8 mouse cellular contexts compared by ENCODE assay signal in genomic region chr12:108835840-108836409, GRCm38 (mm10). TPM values are rescaled to one million over a fixed set of nuclear protein-coding genes. Genes with fewer than 3 reads are reported as not detected.
DNase-seq lines count a peak whose midpoint lies in the region; ATAC-seq and TF ChIP-seq lines count a peak whose summit lies in the region.

Gene Slc25a29, minus strand, starts transcription at chr12:108835883.
Gene Slc25a47, plus strand, starts transcription at chr12:108836046.

- no peak for TF ChIP-seq CTCF in E14TG2a.4 (conservative IDR thresholded peaks at IDR 0.05; ENCODE audit: low read length)
- TF ChIP-seq CTCF in liver, postnatal 0 days (IDR thresholded peaks at IDR 0.05; ENCODE audit: low read depth): no peak

- peaks cover 11% of the 10 kb centered on the region; the same call in 1 of the 2 replicates for H3K36me3 ChIP-seq in E14TG2a.4 (ENCODE audit: insufficient read depth, low read length)
- H3K36me3 ChIP-seq in forebrain, embryonic 13.5 days (ENCODE audit: poor library complexity, severe bottlenecking): peaks cover 13% of the 10 kb centered on the region
- no peaks in the 10 kb centered on the region; the same call in 1 of the 2 replicates for H3K36me3 ChIP-seq in liver, postnatal 0 days (replicated peaks; ENCODE audit: insufficient read depth, low read length)
- peaks cover 1% of the 10 kb centered on the region; the same call in 1 of the 2 replicates for H3K36me3 ChIP-seq in neural tube, embryonic 14.5 days (ENCODE audit: control insufficient read depth, insufficient read depth, low read length)

- peak within 1 kb of the TSS; percentile 96 for H3K4me2 ChIP-seq in forebrain, embryonic 13.5 days
- H3K4me2 ChIP-seq in liver, postnatal 0 days (ENCODE audit: low read depth, low read length): peak within 1 kb of the TSS; percentile 93
- H3K4me2 ChIP-seq in neural tube, embryonic 14.5 days (ENCODE audit: low read depth, low read length): peak within 1 kb of the TSS; percentile 87

- peak within 1 kb of the TSS; percentile 86 for H3K4me3 ChIP-seq in E14TG2a.4 (replicated peaks; ENCODE audit: low read length)
- H3K4me3 ChIP-seq in forebrain, embryonic 13.5 days: peak within 1 kb of the TSS; percentile 74
- peak within 1 kb of the TSS; percentile 65 for H3K4me3 ChIP-seq in liver, postnatal 0 days (ENCODE audit: low read depth, low read length)
- H3K4me3 ChIP-seq in neural tube, embryonic 14.5 days (ENCODE audit: low read depth, low read length): peak within 1 kb of the TSS; percentile 73

- H3K27ac ChIP-seq in forebrain, embryonic 13.5 days: peak within 1 kb of the TSS; percentile 87
- peak within 1 kb of the TSS; percentile 92 for H3K27ac ChIP-seq in liver, postnatal 0 days (ENCODE audit: low read depth)
- H3K27ac ChIP-seq in neural tube, embryonic 14.5 days (ENCODE audit: low read depth, low read length): peak within 1 kb of the TSS; percentile 83

- under 1% methylated on average over 50 of the region's 53 CpGs for WGBS in forebrain, embryonic 13.5 days
- under 1% methylated on average over 53 of the region's 53 CpGs for WGBS in large intestine, adult 2 months
- under 1% methylated on average over 50 of the region's 53 CpGs for whole genome bisulfite sequencing in liver, postnatal 0 days (ENCODE audit: insufficient replicate concordance)
- under 1% methylated on average over 53 of the region's 53 CpGs for WGBS in neural tube, embryonic 14.5 days

- H3K4me1 ChIP-seq in E14TG2a.4 (replicated peaks; ENCODE audit: low read depth, low read length): peaks cover 41% of the 10 kb centered on the region
- peaks cover 61% of the 10 kb centered on the region for H3K4me1 ChIP-seq in forebrain, embryonic 13.5 days
- H3K4me1 ChIP-seq in liver, postnatal 0 days (ENCODE audit: insufficient read depth): peaks cover 20% of the 10 kb centered on the region
- H3K4me1 ChIP-seq in neural tube, embryonic 14.5 days (ENCODE audit: control insufficient read depth, insufficient read depth, low read length): peaks cover 36% of the 10 kb centered on the region

- TF ChIP-seq EP300 in liver, postnatal 0 days (IDR thresholded peaks at IDR 0.05; ENCODE audit: low read depth): no peak; the same call in 1 of the 2 replicates

- H3K9me3 ChIP-seq in E14TG2a.4 (ENCODE audit: low read length): no peaks in the 10 kb centered on the region
- no peaks in the 10 kb centered on the region for H3K9me3 ChIP-seq in forebrain, embryonic 13.5 days (replicated peaks)
- H3K9me3 ChIP-seq in liver, postnatal 0 days (ENCODE audit: low read length): no peaks in the 10 kb centered on the region
- no peaks in the 10 kb centered on the region for H3K9me3 ChIP-seq in neural tube, embryonic 14.5 days (ENCODE audit: control insufficient read depth, low read length)

- peaks cover 35% of the 10 kb centered on the region for H3K27me3 ChIP-seq in E14TG2a.4 (ENCODE audit: insufficient read depth, low read length)
- H3K27me3 ChIP-seq in forebrain, embryonic 13.5 days: no peaks in the 10 kb centered on the region
- no peaks in the 10 kb centered on the region for H3K27me3 ChIP-seq in liver, postnatal 0 days (ENCODE audit: insufficient read depth, low read length)
- no peaks in the 10 kb centered on the region for H3K27me3 ChIP-seq in neural tube, embryonic 14.5 days (ENCODE audit: control insufficient read depth, insufficient read depth, low read length)

- peak; percentile 89 for DNase-seq in c-Kit-positive CD71-positive TER-119-positive erythroid progenitor cells, embryonic 14.5 days (ENCODE audit: low spot score)
- peak; percentile 98 for DNase-seq in heart, postnatal 10 days
- peak; percentile 80 for DNase-seq in large intestine, adult 2 months (ENCODE audit: low read depth, low spot score)
- DNase-seq in liver, postnatal 0 days: peak; percentile 96
- DNase-seq in testis, postnatal 10 days (ENCODE audit: low spot score): peak; percentile 97

- ATAC-seq in forebrain, embryonic 13.5 days: peak; percentile 100
- peak; percentile 95 for ATAC-seq in liver, postnatal 0 days
- peak; percentile 98 for ATAC-seq in neural tube, embryonic 14.5 days (ENCODE audit: low read depth)

- peak within 1 kb of the TSS; percentile 86 for H3K9ac ChIP-seq in forebrain, embryonic 13.5 days
- peak within 1 kb of the TSS; percentile 76 for H3K9ac ChIP-seq in liver, postnatal 0 days (replicated peaks)
- peak within 1 kb of the TSS; percentile 78 for H3K9ac ChIP-seq in neural tube, embryonic 14.5 days (replicated peaks; ENCODE audit: low read depth, low read length)

- intact Hi-C loops in heart, postnatal 10 days (cut with DNase I): loop anchor here (2.0 kb wide), 2 partner anchors 41 to 57 kb away; partner anchors contain the start of gene Wdr25

RNA-seq across cellular contexts. Expression of gene Slc25a29, which starts in this region (rescaled TPM):
- 21.2 and 22.1 TPM in 2 replicates for polyA plus RNA-seq in forebrain, embryonic 13.5 days (2015; fragmentation: Nextera tagmentation; extraction: Ambion mirVana)
- 1 to 10 TPM; 2.4 to 2.8 TPM for total RNA-seq in heart, postnatal 10 days (2021)
- polyA plus RNA-seq in large intestine, adult 2 months (2012; rRNA removed): 4.0 and 6.5 TPM in 2 replicates
- 3.5 and 5.8 TPM in 2 replicates for polyA plus RNA-seq in liver, postnatal 0 days (2015; fragmentation: Nextera tagmentation; extraction: Ambion mirVana)
- 16.8 and 18.3 TPM in 2 replicates for polyA plus RNA-seq in neural tube, embryonic 14.5 days (2014; fragmentation: Nextera tagmentation; extraction: Ambion mirVana)

RNA-seq across cellular contexts. Expression of gene Slc25a47, which starts in this region (rescaled TPM):
- 14.6 and 15.6 TPM in 2 replicates for polyA plus RNA-seq in forebrain, embryonic 13.5 days (2015; fragmentation: Nextera tagmentation; extraction: Ambion mirVana)
- 1 to 10 TPM; 5.0 to 6.3 TPM for total RNA-seq in heart, postnatal 10 days (2021)
- 7.7 and 8.0 TPM in 2 replicates for polyA plus RNA-seq in large intestine, adult 2 months (2012; rRNA removed)
- 481 and 632 TPM in 2 replicates for polyA plus RNA-seq in liver, postnatal 0 days (2015; fragmentation: Nextera tagmentation; extraction: Ambion mirVana)
- 8.2 and 9.4 TPM in 2 replicates for polyA plus RNA-seq in neural tube, embryonic 14.5 days (2014; fragmentation: Nextera tagmentation; extraction: Ambion mirVana)

Comparison
In these comparisons a context has a peak if more than half of its experiments do, and no peak if none do; other contexts are left out.
1. Peak in every context shown above with its lines: DNase-seq, ATAC-seq, H3K4me3 ChIP-seq and H3K27ac ChIP-seq.
2. RNA of gene Slc25a47 (polyA plus RNA-seq): 481 to 632 TPM in liver, postnatal 0 days; 14.6 to 15.6 TPM in forebrain, embryonic 13.5 days, 8.2 to 9.4 TPM in neural tube, embryonic 14.5 days and 7.7 to 8.0 TPM in large intestine, adult 2 months; every median in the first group is over 10 times any median in the second.